Mouse (Mus musculus) spleen, postnatal 4 days (tissue): Measurements from ENCODE around the gene Hif3a.
A peak's percentile ranks its signal among the peaks of the same experiment; 100 is the strongest.

Experiments used
- DNase-seq, 2 experiments: peaks; one replicate each; pipeline ENCODE4 v3.0.0; 2022; ENCODE audit warnings: low spot score in 2 of 2

Gene Hif3a

GRCm38 (mm10) chr7:16992451-16992807 lies 69.8 kb downstream of the Hif3a start, which contains the start of gene Ccdc8:
TSS of gene Ccdc8 (plus strand) at chr7:16992708.
- DNase-seq, result no peak

- no peak for DNase-seq
These were observed 70.4 kb downstream of the Hif3a start for GRCm38 (mm10) chr7:16991681-16992450.

- no peak for DNase-seq
These were observed 72.1 kb downstream of the Hif3a start for GRCm38 (mm10) chr7:16990006-16990744.

GRCm38 (mm10) chr7:16988405-16988804 lies 73.8 kb downstream of the Hif3a start:
- DNase-seq, result no peak

- no peak for DNase-seq
These were observed 74.6 kb downstream of the Hif3a start for GRCm38 (mm10) chr7:16987541-16988149.

- peak; percentile 49 to 71 for DNase-seq
These were observed 79.2 kb downstream of the Hif3a start, which contains the start of gene Gm42372 for GRCm38 (mm10) chr7:16982859-16983568. TSS of gene Gm42372 (plus strand) at chr7:16983086.
